Mouse (Mus musculus) layer of hippocampus, postnatal 25 days (tissue): ENCODE results near the gene Arhgef18. TPM values are rescaled to one million over a fixed set of nuclear protein-coding genes. Genes with fewer than 3 reads are reported as not detected.

Source experiments
- DNase-seq, 2 experiments: peaks; one replicate each; pipeline ENCODE4 v3.0.0; 2022; ENCODE audit warnings: mixed read lengths in 2 of 2, low spot score in 1 of 2; ENCODE audit errors: extremely low spot score in 1 of 2
- total RNA-seq, 2 experiments: library from RNA; stranded (reverse); gene quantifications; 2 replicates each; pipeline ENCODE4 v1.2.3; 2021

Arhgef18 gene
- total RNA-seq, 2 experiments from 2014 or later = 41.6 to 43.6 TPM

- DNase-seq = no peak
Measured at GRCm38 (mm10) chr8:3496428-3496748, 103.6 kb downstream of the Arhgef18 start.

GRCm38 (mm10) chr8:3498583-3498982 lies 105.8 kb downstream of the Arhgef18 start:
- no peak for DNase-seq

GRCm38 (mm10) chr8:3499751-3500150 lies 106.9 kb downstream of the Arhgef18 start:
- no peak for DNase-seq

GRCm38 (mm10) chr8:3500235-3501090 lies 107.7 kb downstream of the Arhgef18 start, which contains the start of gene Mcoln1:
Gene Mcoln1 (plus strand): TSS chr8:3500457.
- peak; percentile 92 to 95 for DNase-seq

GRCm38 (mm10) chr8:3502217-3502616 lies 109.4 kb downstream of the Arhgef18 start:
- peak in 1 of 2 experiments; percentile 20 for DNase-seq

Other genes with a start within 250 kb of the Arhgef18 start
- gene Insr, start 113.4 kb upstream of the Arhgef18 start, total RNA-seq = 10 to 100 TPM; 40.9 to 52.6 TPM
- gene A430078G23Rik, start 39.6 kb upstream of the Arhgef18 start, total RNA-seq = not detected
- gene Pex11g, start 74.7 kb downstream of the Arhgef18 start, total RNA-seq = 1 to 10 TPM in 1 of 2 experiments, under 1 TPM in 1; 0.59 to 1.2 TPM
- under 1 TPM; 0.23 to 0.30 TPM for gene Tex45, start 77.9 kb downstream of the Arhgef18 start, total RNA-seq
- gene Zfp358, start 100.1 kb downstream of the Arhgef18 start, total RNA-seq = 10 to 100 TPM; 29.0 to 32.5 TPM
- 10 to 100 TPM; 72.7 to 85.3 TPM for gene Mcoln1, start 107.5 kb downstream of the Arhgef18 start, total RNA-seq
- gene Pnpla6, start 122.4 kb downstream of the Arhgef18 start, total RNA-seq = 10 to 100 TPM; 59.1 to 77.1 TPM
- gene C330021F23Rik, start 175.0 kb downstream of the Arhgef18 start, total RNA-seq = not detected
- 10 to 100 TPM; 35.5 to 38.1 TPM for gene Camsap3, start 194.3 kb downstream of the Arhgef18 start, total RNA-seq
- 10 to 100 TPM; 37.8 to 41.5 TPM for gene Xab2, start 228.3 kb downstream of the Arhgef18 start, total RNA-seq
- gene Pet100, start 228.5 kb downstream of the Arhgef18 start, total RNA-seq = 10 to 100 TPM; 82.1 to 87.9 TPM
- under 1 TPM in 1 of 2 experiments, not detected in 1; 0.66 TPM for gene Pcp2, start 232.5 kb downstream of the Arhgef18 start, total RNA-seq
- 10 to 100 TPM; 31.2 to 42.2 TPM for gene Stxbp2, start 237.9 kb downstream of the Arhgef18 start, total RNA-seq